In the genomic region with DNA sequence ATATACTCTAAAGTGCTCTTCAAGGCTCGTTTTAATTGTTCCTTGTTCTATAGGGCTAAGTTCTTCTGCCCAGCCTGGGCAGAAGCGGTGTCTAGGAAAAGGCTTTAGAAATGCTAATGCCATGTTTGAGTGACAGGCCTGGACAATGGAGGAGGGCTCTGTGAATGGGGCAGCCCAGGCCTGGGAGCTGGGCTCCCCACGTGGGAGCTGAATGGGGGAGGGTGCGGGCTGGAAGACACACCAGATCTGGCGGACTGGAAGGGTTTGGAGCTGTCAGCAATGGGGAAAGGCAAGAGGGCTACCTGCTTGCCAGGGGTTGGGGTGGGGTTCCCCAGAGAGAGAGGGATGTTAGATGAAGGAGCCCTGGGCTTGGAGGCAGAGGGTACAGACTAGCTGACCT, we compare ENCODE assay signal across 12 mouse cellular contexts. TPM values are rescaled to one million over a fixed set of nuclear protein-coding genes. Genes with fewer than 3 reads are reported as not detected.
A peak's percentile ranks its signal among the peaks of the same experiment; 100 is the strongest.
DNase-seq lines count a peak whose midpoint lies in the region; ATAC-seq and TF ChIP-seq lines count a peak whose summit lies in the region.
"Had no signal": no experiment of that assay in that cellular context is flagged by ENCODE, and none has a peak within 500 bp of the region (broad histone marks: within the 10 kb centered on the region; RNA-seq: fewer than 3 reads in every experiment).

No protein-coding gene starts in this region.

- H3K4me1 ChIP-seq in ES-E14 (ENCODE audit: control insufficient read depth in 2 of 2, insufficient read depth in 2 of 2, low read length in 2 of 2, poor library complexity in 1 of 2) = peaks cover 0 to 15% of the 10 kb centered on the region in 2 experiments; a peak in 1 of 4 replicates
- H3K4me1 ChIP-seq in forebrain, postnatal 0 days (ENCODE audit: insufficient read depth) = no peaks in the 10 kb centered on the region
- peaks cover 52% of the 10 kb centered on the region for H3K4me1 ChIP-seq in midbrain, embryonic 13.5 days (replicated peaks)
- H3K4me1 ChIP-seq in kidney, adult 2 months (ENCODE audit: control insufficient read depth, insufficient read depth, low read length) = no peaks in the 10 kb centered on the region

- no peak overlapping the region for H3K4me3 ChIP-seq in ES-E14 (ENCODE audit: insufficient read depth in 1 of 2, low read depth in 1 of 2, low read length in 2 of 2, poor library complexity in 1 of 2, severe bottlenecking in 1 of 2)
- no peak overlapping the region for H3K4me3 ChIP-seq in forebrain, postnatal 0 days (ENCODE audit: low read depth, low read length)
- H3K4me3 ChIP-seq in midbrain, embryonic 13.5 days (replicated peaks) = no peak overlapping the region
- H3K4me3 ChIP-seq in kidney, adult 2 months (ENCODE audit: insufficient read depth, low read depth, low read length) = no peak overlapping the region
- H3K4me3 ChIP-seq: embryonic facial prominence, embryonic 15.5 days; myocyte had no signal

- DNase-seq in ES-E14 (ENCODE audit: low read depth, low spot score) (peak; percentile 48), liver (no peak)
- DNase-seq in brain, adult 2 months (ENCODE audit: low read depth, low spot score) = peak; percentile 23
- peak; percentile 54 for DNase-seq in forebrain, postnatal 0 days
- DNase-seq in urinary bladder, postnatal 14 days (ENCODE audit: low spot score) = no peak
- DNase-seq in thymus, adult 18-20 months = no peak
- DNase-seq in kidney, adult 2 months = no peak
- DNase-seq: kidney, adult 11 months had no signal

- 29% methylated on average over 5 of the region's 5 CpGs for WGBS in forebrain, postnatal 0 days
- WGBS in midbrain, embryonic 13.5 days = 14% methylated on average over 5 of the region's 5 CpGs
- WGBS in kidney, adult 2 months = 54% methylated on average over 5 of the region's 5 CpGs

- no peaks in the 10 kb centered on the region for H3K9me3 ChIP-seq in ES-E14 (ENCODE audit: control insufficient read depth, insufficient read depth, low read depth, low read length)
- no peaks in the 10 kb centered on the region for H3K9me3 ChIP-seq in forebrain, postnatal 0 days (ENCODE audit: low read length)
- no peaks in the 10 kb centered on the region for H3K9me3 ChIP-seq in midbrain, embryonic 13.5 days
- H3K9me3 ChIP-seq: embryonic facial prominence, embryonic 15.5 days had no signal

- in situ Hi-C loops in ES-E14 (cut with MboI; ENCODE audit: low sequenced_read_pairs in 2 of 2, unreplicated experiment in 2 of 2) = no loop called here

- TF ChIP-seq CTCF in forebrain, postnatal 0 days (IDR thresholded peaks at IDR 0.05; ENCODE audit: low read depth) = no peak
- TF ChIP-seq CTCF in kidney, adult 2 months (conservative IDR thresholded peaks at IDR 0.05; ENCODE audit: insufficient read depth, insufficient read length, low read depth, low read length) = no peak

- TF ChIP-seq POLR2A in kidney, adult 2 months (IDR thresholded peaks at IDR 0.05; ENCODE audit: low read depth, low read length) = no peak

- H3K4me2 ChIP-seq in forebrain, postnatal 0 days (ENCODE audit: low read depth) = no peak overlapping the region
- peak overlapping the region; percentile 29 for H3K4me2 ChIP-seq in midbrain, embryonic 13.5 days (replicated peaks)
- H3K4me2 ChIP-seq: embryonic facial prominence, embryonic 15.5 days had no signal

- H3K9ac ChIP-seq in ES-E14 (ENCODE audit: insufficient read depth, low read depth, low read length, poor library complexity, severe bottlenecking) = no peak overlapping the region
- H3K9ac ChIP-seq in forebrain, postnatal 0 days = no peak overlapping the region
- no peak overlapping the region for H3K9ac ChIP-seq in midbrain, embryonic 13.5 days (replicated peaks)
- H3K9ac ChIP-seq: embryonic facial prominence, embryonic 15.5 days; liver, embryonic 14.5 days had no signal

- H3K36me3 ChIP-seq in ES-E14 (ENCODE audit: control insufficient read depth, insufficient read depth, low read length, poor library complexity, severe bottlenecking) = no peaks in the 10 kb centered on the region
- no peaks in the 10 kb centered on the region for H3K36me3 ChIP-seq in forebrain, postnatal 0 days (ENCODE audit: insufficient read depth)
- no peaks in the 10 kb centered on the region for H3K36me3 ChIP-seq in midbrain, embryonic 13.5 days
- no peaks in the 10 kb centered on the region for H3K36me3 ChIP-seq in kidney, adult 2 months (ENCODE audit: control insufficient read depth, insufficient read depth, low read length)
- H3K36me3 ChIP-seq: embryonic facial prominence, embryonic 15.5 days had no signal

- no peaks in the 10 kb centered on the region for H3K27me3 ChIP-seq in forebrain, postnatal 0 days (ENCODE audit: insufficient read depth, low read length)
- H3K27me3 ChIP-seq in midbrain, embryonic 13.5 days = peaks cover 50% of the 10 kb centered on the region
- H3K27me3 ChIP-seq in kidney, adult 2 months (replicated peaks; ENCODE audit: control insufficient read depth, insufficient read depth, low read length) = no peaks in the 10 kb centered on the region

- ATAC-seq in forebrain, postnatal 0 days = peak; percentile 62; the same call in 1 of the 2 replicates
- ATAC-seq in midbrain, embryonic 13.5 days = peak; percentile 87

- no peak overlapping the region for H3K27ac ChIP-seq in ES-E14 (ENCODE audit: insufficient read depth, low read depth, low read length, poor library complexity, severe bottlenecking)
- H3K27ac ChIP-seq in forebrain, postnatal 0 days (ENCODE audit: low read depth, low read length) = no peak overlapping the region
- peak overlapping the region; percentile 80 for H3K27ac ChIP-seq in midbrain, embryonic 13.5 days
- no peak overlapping the region for H3K27ac ChIP-seq in kidney, adult 2 months (ENCODE audit: insufficient read depth, low read depth, low read length)
- H3K27ac ChIP-seq: embryonic facial prominence, embryonic 15.5 days; liver, embryonic 14.5 days had no signal

TF ChIP-seq in ES-E14, 5 proteins besides CTCF, POLR2A, EP300 and RAD21:
- TF ChIP-seq MAFK (IDR thresholded peaks at IDR 0.05; ENCODE audit: insufficient read depth, low read depth, low read length) (no peak), CHD2 (IDR thresholded peaks at IDR 0.05; ENCODE audit: low read depth, low read length) (no peak), ZNF384 (IDR thresholded peaks at IDR 0.05; ENCODE audit: low read depth, low read length) (no peak), ZC3H11A (IDR thresholded peaks at IDR 0.05; ENCODE audit: borderline replicate concordance, low read depth, low read length) (no peak), HCFC1 (IDR thresholded peaks at IDR 0.05; ENCODE audit: borderline replicate concordance, insufficient read depth, low read length) (no peak)
TF ChIP-seq in ES-E14: peak in this region for 0.

RNA-seq across cellular contexts. Expression of gene Pja1, which starts 15.5 kb away (rescaled TPM):
- total RNA-seq in ES-E14 (2012; rRNA removed) = 28.8 and 36.1 TPM in 2 replicates
- total RNA-seq in forebrain, postnatal 0 days (2014; rRNA removed) = 270 and 285 TPM in 2 replicates
- 378 and 395 TPM in 2 replicates for polyA plus RNA-seq in forebrain, postnatal 0 days (2015; fragmentation: Nextera tagmentation; extraction: Ambion mirVana)
- 322 and 354 TPM in 2 replicates for polyA plus RNA-seq in midbrain, embryonic 13.5 days (2015; fragmentation: Nextera tagmentation; extraction: Ambion mirVana)
- polyA plus RNA-seq in kidney, adult 2 months (2012; rRNA removed) = 52.0 and 56.2 TPM in 2 replicates

Comparison
In these comparisons a context has a peak if more than half of its experiments do, and no peak if none do; other contexts are left out.
1. DNase-seq: peak in ES-E14 (single experiment), brain, adult 2 months (single experiment) and forebrain, postnatal 0 days (single experiment); none in urinary bladder, postnatal 14 days (single experiment), liver (single experiment), thymus, adult 18-20 months (0 of 2) and kidney, adult 2 months (single experiment).